Mouse (Mus musculus) lung, postnatal 14 days (tissue): ENCODE results near the gene Zfp991.
"Not testable (repeated sequence)": the region's sequence is repeated elsewhere in the genome, so short reads cannot be mapped to it uniquely, and the experiment has no call there.

Experiments
- DNase-seq: peaks from one replicate; pipeline ENCODE4 v3.0.0; 2021

The Zfp991 gene

DNA sequence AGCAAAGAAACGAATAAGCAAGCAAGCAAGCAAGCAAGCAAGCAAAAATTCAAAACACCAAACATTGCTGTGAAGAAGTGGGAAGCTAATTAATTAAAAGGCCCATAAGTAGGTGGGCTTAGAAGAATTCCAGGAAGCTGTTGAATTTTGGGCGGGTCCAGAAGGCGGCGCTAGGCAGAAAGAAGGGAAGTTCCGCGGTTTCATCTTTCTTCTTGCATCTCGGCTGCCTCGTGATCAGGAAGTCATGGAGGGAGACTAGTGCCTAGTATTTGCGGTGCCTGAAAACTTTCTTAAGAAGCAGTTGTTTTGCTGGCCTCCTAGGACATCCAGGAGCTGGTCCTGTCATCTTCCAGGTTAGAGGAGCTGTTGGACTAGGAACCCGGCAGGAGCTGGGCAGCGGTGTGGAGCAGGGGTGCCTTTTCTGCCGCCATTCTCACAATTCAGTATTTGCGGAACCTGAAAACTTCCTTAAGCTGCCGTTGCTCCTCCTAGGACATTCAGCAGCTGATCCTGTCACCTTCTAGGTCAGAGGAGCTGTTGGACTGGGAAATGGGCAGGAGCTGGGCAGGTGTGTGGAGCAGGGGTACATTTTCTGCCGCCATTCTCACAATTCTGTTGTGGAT lies at the start of gene Zfp991:
Gene Zfp991, plus strand, starts transcription at position 202 of the 623 bp plus-strand sequence.
- DNase-seq = not testable (repeated sequence)

- DNase-seq = not testable (repeated sequence)
Observed at GRCm38 (mm10) chr4:147095641-147096040, 36.2 kb upstream of the Zfp991 start.

DNA sequence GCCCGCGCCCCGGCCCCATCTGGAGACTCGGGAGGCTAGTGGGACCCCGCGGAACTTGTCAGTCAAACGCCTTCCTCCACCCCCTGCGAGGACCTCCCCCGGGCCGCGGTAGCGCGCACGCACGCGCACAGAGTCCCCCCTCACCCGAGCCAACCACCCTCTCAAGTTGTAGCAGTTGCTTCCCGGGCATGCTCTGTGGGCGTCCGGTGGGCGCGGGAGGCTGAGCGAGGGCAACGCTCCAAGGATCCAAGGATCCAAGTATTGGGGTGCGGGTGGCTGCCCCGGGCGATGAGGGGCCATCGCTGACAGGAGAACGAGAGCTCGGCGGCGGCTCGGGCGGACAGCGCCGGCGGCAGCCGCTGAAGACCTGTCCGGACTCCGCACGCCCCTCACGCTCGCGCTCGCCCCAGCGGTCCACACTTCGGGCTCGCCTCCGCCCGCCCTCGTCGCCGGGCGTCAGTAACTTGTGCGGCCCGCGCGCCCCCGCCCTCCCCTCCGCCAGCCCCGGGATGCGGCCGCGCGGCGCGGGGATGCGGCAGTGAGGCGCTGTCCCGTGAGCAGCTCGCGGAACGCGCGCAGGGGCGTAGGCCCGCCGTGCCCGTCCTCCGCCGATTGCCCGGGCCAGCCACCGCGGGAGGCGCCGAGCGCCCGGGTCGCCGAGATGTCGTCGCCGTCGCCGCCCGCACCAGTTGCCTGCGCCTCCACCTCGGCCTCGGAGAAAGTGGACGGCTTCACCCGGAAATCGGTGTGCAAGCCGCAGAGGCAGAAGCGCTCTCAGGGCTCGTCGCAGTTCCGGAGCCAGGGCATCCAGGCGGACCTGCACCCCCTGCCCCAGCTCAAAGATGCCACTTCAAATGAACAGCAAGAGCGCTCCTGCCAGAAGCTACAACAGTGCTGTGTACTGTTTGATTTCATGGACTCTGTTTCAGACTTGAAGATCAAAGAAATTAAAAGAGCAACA lies 29.9 kb upstream of the Zfp991 start:
- DNase-seq = not testable (repeated sequence)

- not testable (repeated sequence) for DNase-seq
Observed at GRCm38 (mm10) chr4:147103814-147104213, 28.0 kb upstream of the Zfp991 start.

DNA sequence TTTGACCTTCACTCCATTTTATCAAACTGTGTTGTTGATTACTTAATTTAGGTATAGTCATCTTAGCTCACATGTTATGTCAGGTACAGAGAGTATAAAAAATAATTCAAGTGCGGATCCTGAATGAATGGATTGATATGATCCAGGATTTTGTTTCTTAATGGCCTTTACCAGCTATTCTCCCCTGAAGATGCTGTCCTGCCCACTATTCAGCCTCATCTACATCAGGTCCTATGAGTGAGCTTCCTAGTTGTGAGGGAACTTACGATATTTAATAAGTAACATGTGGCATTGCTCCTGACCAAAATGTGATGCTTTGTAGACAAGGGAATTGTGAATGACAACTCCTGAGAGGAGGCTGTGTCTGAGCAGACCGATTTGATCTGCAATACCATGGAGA lies 14.0 kb upstream of the Zfp991 start:
- not testable (repeated sequence) for DNase-seq

DNA sequence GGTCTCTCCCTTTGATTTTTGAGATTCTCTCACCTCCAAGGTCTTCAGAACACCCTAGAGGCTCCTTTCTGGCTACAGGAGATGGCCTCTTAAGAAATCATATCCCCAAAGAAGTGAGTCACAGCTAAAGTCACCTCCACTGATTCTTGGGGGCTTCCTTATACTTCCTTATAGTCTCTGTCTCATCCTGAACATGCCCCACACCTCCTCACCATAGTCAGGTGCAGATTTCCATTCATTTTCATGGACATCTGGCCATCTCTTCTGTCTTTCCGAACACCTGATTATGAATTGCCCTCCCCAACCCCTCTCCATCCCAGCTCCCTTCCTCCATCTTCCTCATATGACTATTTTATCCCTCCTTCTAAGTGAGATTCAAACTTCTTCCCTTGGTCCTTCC lies 9.6 kb upstream of the Zfp991 start:
- not testable (repeated sequence) for DNase-seq

GRCm38 (mm10) chr4:147123797-147124196 lies 8.0 kb upstream of the Zfp991 start:
- not testable (repeated sequence) for DNase-seq

- DNase-seq = not testable (repeated sequence)
Observed at GRCm38 (mm10) chr4:147124400-147125306, 7.2 kb upstream of the Zfp991 start.

GRCm38 (mm10) chr4:147125326-147125725 lies 6.5 kb upstream of the Zfp991 start:
- DNase-seq = not testable (repeated sequence)

GRCm38 (mm10) chr4:147125870-147126269 lies 6.0 kb upstream of the Zfp991 start:
- DNase-seq = not testable (repeated sequence)

GRCm38 (mm10) chr4:147126435-147126834 lies 5.4 kb upstream of the Zfp991 start:
- not testable (repeated sequence) for DNase-seq

DNA sequence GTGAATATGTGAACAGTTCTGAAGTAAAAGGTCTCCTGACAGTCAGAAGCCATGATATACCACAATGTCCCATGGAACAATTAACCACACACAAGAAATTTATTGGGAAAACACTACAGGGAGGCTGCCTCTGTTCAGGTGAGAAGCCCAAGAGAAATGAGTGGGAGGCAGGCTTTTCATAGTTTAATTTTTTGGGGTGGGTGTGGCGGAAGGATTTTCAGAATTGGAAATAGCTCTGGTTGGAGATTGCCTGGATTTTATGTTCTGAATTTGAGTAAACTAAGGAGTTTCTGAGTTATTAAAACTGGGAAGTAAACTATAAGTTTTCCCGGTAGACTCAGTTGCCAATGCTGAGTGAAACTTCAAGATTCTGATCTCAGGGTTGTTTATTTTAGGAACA lies 4.7 kb upstream of the Zfp991 start:
- DNase-seq = not testable (repeated sequence)

- DNase-seq = not testable (repeated sequence)
Observed at GRCm38 (mm10) chr4:147128152-147128551, 3.7 kb upstream of the Zfp991 start.

- DNase-seq = not testable (repeated sequence)
Observed at GRCm38 (mm10) chr4:147133596-147133995, 1.8 kb downstream of the Zfp991 start.

DNA sequence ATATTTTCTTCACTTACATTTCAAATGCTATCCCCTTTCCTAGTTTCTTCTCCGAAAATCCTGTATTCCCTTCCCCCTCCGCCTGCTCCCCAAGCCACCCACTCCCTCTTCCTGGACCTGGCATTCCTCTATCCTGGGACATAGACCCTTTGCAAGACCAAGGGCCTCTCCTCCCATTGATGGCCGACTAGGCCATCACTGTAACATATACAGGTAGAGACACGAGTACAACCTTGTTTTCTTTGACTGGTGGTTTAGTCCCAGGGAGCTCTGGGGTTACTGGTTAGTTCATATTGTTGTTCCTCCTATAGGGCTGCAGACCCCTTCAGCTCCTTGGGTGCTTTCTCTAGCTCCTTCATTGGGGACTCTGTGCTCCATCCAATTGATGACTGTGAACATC lies 9.9 kb downstream of the Zfp991 start:
- not testable (repeated sequence) for DNase-seq

DNA sequence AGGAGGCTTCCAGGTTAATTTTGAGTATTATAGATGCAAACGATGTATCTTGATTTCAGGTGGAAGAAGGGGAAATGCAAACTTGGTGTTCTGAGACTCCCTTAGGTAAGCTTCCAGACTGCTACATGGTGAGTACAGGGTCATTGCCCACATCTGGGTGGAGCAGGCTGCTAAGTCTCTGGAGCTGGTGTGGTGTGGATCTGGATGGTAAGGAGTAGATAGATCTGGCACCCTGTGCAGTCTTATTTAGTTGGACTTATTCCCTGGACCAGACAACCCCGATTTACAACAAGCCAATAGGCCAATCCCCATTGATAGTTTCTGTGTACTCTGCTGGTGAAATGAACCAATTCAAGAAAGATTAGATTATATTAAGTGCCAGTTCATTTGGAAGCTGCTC lies 33.4 kb downstream of the Zfp991 start:
- DNase-seq = not testable (repeated sequence)

DNA sequence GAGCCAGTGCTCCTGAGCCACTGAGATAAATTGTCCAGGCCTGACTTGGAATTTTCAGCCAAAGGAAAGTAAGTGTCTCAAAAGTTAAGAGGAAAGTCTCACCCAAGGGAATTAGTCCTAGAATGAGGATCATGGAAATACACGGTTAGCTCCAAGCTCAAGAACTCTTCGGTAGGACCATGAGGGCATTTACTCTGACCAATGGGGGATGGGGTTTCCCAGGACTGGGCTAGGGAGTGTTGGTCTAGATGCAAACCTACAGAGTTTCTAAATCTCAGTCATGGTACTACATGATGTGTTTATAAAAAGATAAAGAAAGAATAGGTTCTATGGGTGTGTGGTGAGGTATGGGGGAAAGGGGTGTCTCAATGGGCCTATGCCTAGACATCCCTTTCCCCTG lies 38.7 kb downstream of the Zfp991 start:
- DNase-seq = not testable (repeated sequence)

DNA sequence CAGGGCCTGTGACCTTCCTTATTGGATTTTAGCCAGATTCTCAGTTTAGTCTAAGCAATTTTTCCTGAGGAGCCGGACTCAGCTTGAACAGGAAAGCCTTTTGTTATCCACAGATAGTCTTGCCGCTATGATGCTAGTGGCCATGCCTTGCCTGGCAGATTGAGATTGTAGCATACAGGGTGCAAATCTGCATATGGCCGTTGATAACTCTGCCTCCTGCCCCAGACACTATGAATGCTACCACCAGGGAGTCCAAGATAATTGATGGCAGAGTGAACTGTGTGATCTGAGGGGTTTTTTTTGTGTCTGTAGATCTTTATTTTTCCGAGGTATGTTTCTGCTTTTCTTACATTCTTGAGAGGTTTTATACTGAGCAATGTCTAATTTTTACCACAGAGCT lies 39.7 kb downstream of the Zfp991 start:
- DNase-seq = not testable (repeated sequence)

- DNase-seq = not testable (repeated sequence)
Observed at GRCm38 (mm10) chr4:147176279-147176880, 44.5 kb downstream of the Zfp991 start.

- DNase-seq = not testable (repeated sequence)
Observed at GRCm38 (mm10) chr4:147181141-147181685, 49.4 kb downstream of the Zfp991 start.

DNA sequence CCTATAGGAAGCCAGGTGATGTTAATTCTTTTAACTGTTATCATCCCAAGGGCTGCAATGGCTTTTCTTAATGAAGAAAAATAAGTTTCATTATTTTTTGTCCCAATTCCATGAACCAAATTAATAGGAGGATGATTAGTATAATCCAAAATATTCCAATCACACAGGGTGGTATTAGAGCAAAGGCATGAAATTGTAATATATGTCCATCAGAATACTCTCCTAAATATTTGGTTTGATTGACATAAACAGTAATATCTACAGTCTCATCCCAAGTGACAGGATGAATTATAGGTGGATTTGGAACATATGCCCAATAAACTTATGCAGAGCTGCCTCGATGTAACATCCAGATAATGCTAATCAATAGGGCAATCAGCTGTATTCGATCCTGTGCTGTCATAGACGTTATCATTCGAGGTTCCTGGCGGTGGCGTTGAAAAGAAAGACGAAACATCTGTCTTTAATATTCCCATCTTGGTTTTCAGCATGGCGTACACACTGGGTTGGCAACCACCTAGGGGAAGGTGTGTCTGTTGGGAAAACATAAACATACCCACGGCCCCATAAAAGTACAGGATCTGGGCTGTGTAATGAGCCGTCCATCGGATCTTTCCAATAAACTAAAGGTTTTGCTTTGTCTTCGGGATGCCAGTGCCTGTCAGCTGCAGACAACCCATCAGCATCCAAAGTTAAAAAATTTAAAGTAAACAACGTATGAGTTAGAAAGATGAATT lies 50.3 kb downstream of the Zfp991 start:
- DNase-seq = not testable (repeated sequence)
